Mouse (Mus musculus) liver, adult 10 weeks (tissue): ENCODE measurements around the gene Trmt11. TPM values are rescaled to one million over a fixed set of nuclear protein-coding genes. Genes with fewer than 3 reads are reported as not detected.

Experiments
- polyA plus RNA-seq: library from polyadenylated mRNA; stranded (reverse); fragments of 350-450 nt; fragmentation: Illumina TruSeq; extraction: RNeasy Lipid Tissue Mini Kit (QIAGEN cat#74804); gene quantifications from one replicate; pipeline ENCODE4 v1.2.3, GENCODE M21; 2014; ENCODE audit warnings: low read depth, low replicate concordance

Gene Trmt11
- 20.0 TPM for polyA plus RNA-seq

DNA sequence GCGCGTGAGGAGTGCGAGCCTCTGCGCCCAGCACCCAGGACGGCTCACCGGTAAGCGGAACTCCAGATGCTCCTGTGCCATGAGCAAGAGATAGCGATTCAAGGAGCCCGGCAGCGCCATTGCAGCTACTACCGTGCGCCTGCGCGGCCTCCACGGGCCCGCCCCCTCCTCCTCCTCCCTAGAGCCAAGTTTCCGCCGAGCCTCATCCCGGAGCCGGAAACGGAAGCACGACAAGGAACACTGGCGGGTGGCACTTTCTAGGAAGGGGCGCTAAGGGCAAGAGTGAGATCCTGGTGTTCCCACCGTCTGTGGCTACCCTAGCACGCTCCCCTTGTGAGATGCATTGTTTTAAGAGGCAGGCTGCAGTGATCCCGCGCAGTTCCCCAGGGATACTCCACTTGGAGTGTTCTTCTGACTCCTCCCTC lies at the start of gene Trmt11:
Gene Trmt11 (minus strand): TSS at position 208 of the 425 bp plus-strand sequence.

DNA sequence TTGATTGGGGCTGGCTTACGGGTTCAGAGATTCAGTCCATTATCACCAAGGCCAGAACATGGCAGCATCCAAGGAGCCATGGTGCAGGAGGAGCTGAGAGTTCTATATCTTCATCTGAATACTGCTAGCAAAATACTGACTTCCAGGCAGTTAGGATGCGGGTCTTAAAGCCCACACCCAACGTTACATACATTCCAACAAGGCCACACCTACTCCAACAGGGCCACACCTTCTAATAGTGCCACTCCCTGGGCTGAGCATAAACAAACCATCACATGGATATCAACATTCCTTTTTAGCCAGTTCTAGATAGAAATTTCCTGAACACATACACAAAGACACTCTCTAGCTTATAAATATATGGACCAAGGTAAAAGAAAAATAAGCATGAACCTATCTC lies 29.0 kb upstream of the Trmt11 start, which contains the start of gene Hint3:
Gene Hint3 (minus strand): TSS at position 120 of the 400 bp plus-strand sequence.

Other genes with a start within 250 kb of the Trmt11 start
- 92.0 TPM for gene Hint3, start 28.9 kb upstream of the Trmt11 start, polyA plus RNA-seq
- 3.7 TPM for gene Ncoa7, start 202.6 kb upstream of the Trmt11 start, polyA plus RNA-seq
- 0.64 TPM for gene Hey2, start 242.1 kb upstream of the Trmt11 start, polyA plus RNA-seq